Comparison of ENCODE assay signal across 8 mouse cellular contexts in genomic region chr3:95042166-95042837, GRCm38 (mm10). TPM values are rescaled to one million over a fixed set of nuclear protein-coding genes. Genes with fewer than 3 reads are reported as not detected.
DNase-seq lines count a peak whose midpoint lies in the region; ATAC-seq and TF ChIP-seq lines count a peak whose summit lies in the region.

Gene Psmd4 (minus strand): TSS chr3:95042614.

- DNase-seq in A20 (ENCODE audit: low read depth, low spot score): peak; percentile 98
- DNase-seq in heart, adult 9 months (ENCODE audit: low spot score in 2 of 2): peak; percentile 98
- DNase-seq in monocyte, adult 2 months (ENCODE audit: low read depth in 1 of 2, low spot score in 2 of 2): peak; percentile 91 to 92
- DNase-seq in spleen, postnatal 36 days (ENCODE audit: low spot score in 2 of 2): peak; percentile 97 to 99

- no peaks in the 10 kb centered on the region for H3K9me3 ChIP-seq in kidney, embryonic 14.5 days (ENCODE audit: control insufficient read depth, low read length)
- H3K9me3 ChIP-seq in limb, embryonic 15.5 days: no peaks in the 10 kb centered on the region

- TF ChIP-seq CTCF in bone marrow macrophage, adult 2 months (IDR thresholded peaks at IDR 0.05; ENCODE audit: low read depth, low read length): no peak
- TF ChIP-seq CTCF in embryonic fibroblast, embryonic 13.5 days (IDR thresholded peaks at IDR 0.05; ENCODE audit: borderline replicate concordance, insufficient read depth, low read length): no peak

- peaks cover 7% of the 10 kb centered on the region for H3K36me3 ChIP-seq in kidney, embryonic 14.5 days (ENCODE audit: control insufficient read depth, insufficient read depth, low read length)
- H3K36me3 ChIP-seq in limb, embryonic 15.5 days: peaks cover 12% of the 10 kb centered on the region

- peak within 1 kb of the TSS; percentile 87 for H3K4me3 ChIP-seq in bone marrow macrophage, adult 2 months (ENCODE audit: insufficient read depth, low read length)
- peak within 1 kb of the TSS; percentile 95 for H3K4me3 ChIP-seq in embryonic fibroblast, embryonic 13.5 days (ENCODE audit: insufficient read depth, low read length)
- peak within 1 kb of the TSS; percentile 90 for H3K4me3 ChIP-seq in kidney, embryonic 14.5 days (ENCODE audit: low read length)
- peak within 1 kb of the TSS; percentile 89 for H3K4me3 ChIP-seq in limb, embryonic 15.5 days

- H3K27me3 ChIP-seq in kidney, embryonic 14.5 days (ENCODE audit: control insufficient read depth, insufficient read depth, low read length): no peaks in the 10 kb centered on the region
- no peaks in the 10 kb centered on the region for H3K27me3 ChIP-seq in limb, embryonic 15.5 days

- peaks cover 15% of the 10 kb centered on the region for H3K4me1 ChIP-seq in bone marrow macrophage, adult 2 months (ENCODE audit: control insufficient read depth, insufficient read depth, low read length)
- H3K4me1 ChIP-seq in embryonic fibroblast, embryonic 13.5 days (ENCODE audit: control insufficient read depth, insufficient read depth, low read length): peaks cover 8% of the 10 kb centered on the region
- H3K4me1 ChIP-seq in kidney, embryonic 14.5 days (ENCODE audit: control insufficient read depth, insufficient read depth, low read length): peaks cover 6% of the 10 kb centered on the region
- peaks cover 14% of the 10 kb centered on the region for H3K4me1 ChIP-seq in limb, embryonic 15.5 days

- peak within 1 kb of the TSS; percentile 84 for H3K9ac ChIP-seq in kidney, embryonic 14.5 days (ENCODE audit: low read depth, low read length)
- H3K9ac ChIP-seq in limb, embryonic 15.5 days: peak within 1 kb of the TSS; percentile 91

- peak within 1 kb of the TSS; percentile 86 for H3K27ac ChIP-seq in bone marrow macrophage, adult 2 months (ENCODE audit: insufficient read depth, low read depth, low read length)
- peak within 1 kb of the TSS; percentile 19 for H3K27ac ChIP-seq in embryonic fibroblast, embryonic 13.5 days (ENCODE audit: insufficient read depth, low read length)
- H3K27ac ChIP-seq in kidney, embryonic 14.5 days (ENCODE audit: low read depth, low read length): peak within 1 kb of the TSS; percentile 13; the same call in 1 of the 2 replicates
- H3K27ac ChIP-seq in limb, embryonic 15.5 days: peak within 1 kb of the TSS; percentile 72

- H3K4me2 ChIP-seq in kidney, embryonic 14.5 days (replicated peaks; ENCODE audit: low read depth, low read length): peak within 1 kb of the TSS; percentile 76
- peak within 1 kb of the TSS; percentile 45 for H3K4me2 ChIP-seq in limb, embryonic 15.5 days

- peak; percentile 98 for ATAC-seq in kidney, embryonic 14.5 days (ENCODE audit: low FRiP score, low TSS enrichment)
- peak; percentile 99 for ATAC-seq in limb, embryonic 15.5 days (ENCODE audit: insufficient number of reproducible peaks, low FRiP score, low TSS enrichment, low read depth)

- WGBS in kidney, embryonic 14.5 days: under 1% methylated on average over 36 of the region's 36 CpGs
- WGBS in limb, embryonic 15.5 days: under 1% methylated on average over 36 of the region's 36 CpGs

- TF ChIP-seq POLR2A in bone marrow macrophage, adult 2 months (IDR thresholded peaks at IDR 0.05; ENCODE audit: borderline replicate concordance, low read depth, low read length): no peak
- peak; percentile 94 for TF ChIP-seq POLR2A in embryonic fibroblast, embryonic 13.5 days (IDR thresholded peaks at IDR 0.05; ENCODE audit: low read depth, low read length)

RNA-seq across cellular contexts. Expression of gene Psmd4, which starts in this region (rescaled TPM):
- 136 and 148 TPM in 2 replicates for polyA plus RNA-seq in bone marrow macrophage, adult 2 months (2012; ENCODE audit: insufficient read depth, insufficient read length, missing spikeins)
- 234 and 248 TPM in 2 replicates for polyA plus RNA-seq in embryonic fibroblast, embryonic 13.5 days (2011; ENCODE audit: insufficient read length, low read depth, missing spikeins)
- 261 and 286 TPM in 2 replicates for polyA plus RNA-seq in kidney, embryonic 14.5 days (2014; fragmentation: Nextera tagmentation; extraction: Ambion mirVana)
- 253 and 271 TPM in 2 replicates for polyA plus RNA-seq in limb, embryonic 15.5 days (2015; fragmentation: Nextera tagmentation; extraction: Ambion mirVana)

Comparison
In these comparisons a context has a peak if more than half of its experiments do, and no peak if none do; other contexts are left out.
1. Peak in every context shown above with its lines: DNase-seq, ATAC-seq, H3K4me3 ChIP-seq and H3K27ac ChIP-seq.
2. H3K27ac ChIP-seq: peak in every context shown above with its lines; median percentile 86 in bone marrow macrophage, adult 2 months; 72 in limb, embryonic 15.5 days; 19 in embryonic fibroblast, embryonic 13.5 days; 13 in kidney, embryonic 14.5 days.